Mouse (Mus musculus) kidney, postnatal 25 days (tissue): ENCODE measurements around the gene Vmn2r16.

ENCODE experiments used
- DNase-seq, 2 experiments: peaks; one replicate each; pipeline ENCODE4 v3.0.0; 2021; ENCODE audit warnings: mixed read lengths in 2 of 2

The Vmn2r16 gene

GRCm38 (mm10) chr5:109329862-109330261, at the start of gene Vmn2r16:
Gene Vmn2r16 (plus strand): TSS chr5:109330162.
- DNase-seq = no peak

GRCm38 (mm10) chr5:109294655-109295054, 35.3 kb upstream of the Vmn2r16 start:
- no peak for DNase-seq

DNA sequence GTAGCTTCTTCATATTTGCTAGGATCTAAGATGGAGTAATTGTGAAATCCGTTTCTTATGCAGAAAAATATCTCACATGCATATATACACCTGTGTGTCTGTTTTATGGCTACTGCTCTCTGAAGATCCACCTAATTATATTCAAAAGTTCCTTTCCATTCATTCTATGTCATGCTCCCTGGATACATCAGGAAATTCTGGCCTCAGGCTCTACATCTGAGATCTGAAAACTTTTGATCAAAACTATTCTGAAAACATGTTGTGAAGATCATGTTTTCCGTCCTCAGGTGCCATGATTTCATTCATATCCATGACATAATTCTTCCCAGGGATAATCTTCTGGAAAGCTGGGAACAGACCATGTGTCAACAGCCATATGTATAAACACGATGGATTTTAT, 32.4 kb upstream of the Vmn2r16 start, which contains the start of gene Vmn2r15:
TSS of gene Vmn2r15 (minus strand) at position 101 of the 400 bp plus-strand sequence.
- DNase-seq = no peak

DNA sequence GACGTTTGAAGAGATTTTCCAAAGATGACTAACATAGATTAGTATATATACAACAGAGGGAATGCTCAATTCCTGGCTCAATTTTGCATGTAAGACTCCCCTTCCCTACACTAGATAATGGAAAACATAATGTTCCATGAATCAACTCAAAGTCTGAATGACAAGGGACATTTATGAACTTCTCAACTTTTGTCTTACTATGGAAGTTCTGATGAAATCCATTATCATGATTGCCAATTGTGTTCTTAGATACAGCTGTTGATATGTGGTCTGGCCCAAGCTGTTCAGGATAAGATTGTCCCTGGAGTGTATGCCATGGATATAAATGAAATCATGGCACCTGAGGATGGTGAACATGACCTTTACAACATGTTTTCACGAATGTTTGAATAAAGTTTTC, 89.4 kb downstream of the Vmn2r16 start, which contains the start of gene Vmn2r17:
TSS of gene Vmn2r17 (plus strand) at position 301 of the 400 bp plus-strand sequence.
- DNase-seq = no peak
